Mouse (Mus musculus) mouse embryonic stem cell (cell line): ENCODE measurements around the gene Ugt3a2.

Experiments used
- in situ Hi-C, 2 experiments: fragments of 300-500 bp; cut with MboI; formaldehyde crosslinking; loops; 1 replicate in 1 of 2; 3 replicates in 1 of 2; pipeline ENCODE4 v1.14.3; 2019 to 2020; ENCODE audit warnings: low sequenced_read_pairs in 2 of 2, low pct_unique_long_range_greater_than_20kb in 1 of 2, mixed read lengths in 1 of 2; ENCODE audit not compliant: unreplicated experiment in 1 of 2

The Ugt3a2 gene

GRCm38 (mm10) chr15:9335341-9335740 is at the start of gene Ugt3a2:
Ugt3a2 (plus strand) TSS chr15:9335550.
- in situ Hi-C loops = no loop called here

- in situ Hi-C loops = no loop called here
Observed at GRCm38 (mm10) chr15:9289660-9290059, 45.7 kb upstream of the Ugt3a2 start.

DNA sequence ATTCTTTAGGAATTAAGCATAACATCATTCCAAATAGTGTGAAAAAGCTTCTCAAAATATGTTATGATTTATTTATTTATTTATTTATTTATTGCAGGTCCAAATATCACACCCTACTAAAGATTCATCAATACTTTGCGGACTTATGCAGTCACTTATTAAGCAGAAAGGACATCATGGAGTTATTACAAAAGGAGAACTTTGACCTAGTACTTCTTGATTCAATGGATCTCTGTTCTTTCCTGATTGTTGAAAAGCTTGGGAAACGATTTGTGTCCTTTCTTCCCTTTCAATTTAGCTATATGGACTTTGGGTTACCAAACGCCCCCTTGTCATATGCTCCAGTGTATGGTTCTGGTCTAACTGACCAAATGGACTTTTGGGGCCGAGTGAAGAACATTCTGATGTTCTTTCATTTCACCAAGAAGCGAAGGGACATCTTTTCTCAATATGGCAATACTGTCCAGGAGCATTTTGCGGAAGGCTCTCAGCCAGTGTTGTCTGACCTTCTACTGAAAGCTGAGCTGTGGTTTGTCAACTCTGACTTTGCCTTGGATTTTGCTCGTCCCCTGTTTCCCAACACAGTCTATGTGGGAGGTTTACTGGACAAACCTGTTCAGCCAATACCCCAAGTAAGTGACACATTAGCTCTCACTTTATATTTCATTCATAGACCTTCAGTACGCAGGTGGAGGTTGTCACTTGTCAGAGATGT is 29.2 kb upstream of the Ugt3a2 start:
- in situ Hi-C loops = no loop called here

DNA sequence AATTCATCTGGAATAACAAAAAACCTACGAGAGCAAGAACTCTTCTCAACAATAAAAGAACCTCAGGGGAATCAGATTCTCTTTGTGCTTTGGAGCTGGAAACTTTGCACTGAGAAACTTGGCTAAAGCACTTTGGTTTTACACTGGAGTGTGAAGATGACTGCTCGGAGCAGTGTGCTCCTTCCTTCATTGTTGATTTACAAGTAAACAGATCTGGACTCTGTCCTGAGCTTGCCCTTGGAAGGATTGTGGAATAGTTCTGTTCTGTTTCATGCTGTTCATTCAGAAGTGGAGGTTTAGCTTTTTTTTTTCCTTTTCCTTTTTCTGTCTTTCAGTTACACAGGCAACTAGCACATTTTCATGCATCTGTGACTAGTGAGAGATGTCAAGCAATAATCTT is 754 bp upstream of the Ugt3a2 start:
- in situ Hi-C loops = no loop called here

GRCm38 (mm10) chr15:9336616-9337015 is 1.3 kb downstream of the Ugt3a2 start:
- in situ Hi-C loops = no loop called here

- in situ Hi-C loops = no loop called here
Observed at GRCm38 (mm10) chr15:9337021-9337420, 1.7 kb downstream of the Ugt3a2 start.

DNA sequence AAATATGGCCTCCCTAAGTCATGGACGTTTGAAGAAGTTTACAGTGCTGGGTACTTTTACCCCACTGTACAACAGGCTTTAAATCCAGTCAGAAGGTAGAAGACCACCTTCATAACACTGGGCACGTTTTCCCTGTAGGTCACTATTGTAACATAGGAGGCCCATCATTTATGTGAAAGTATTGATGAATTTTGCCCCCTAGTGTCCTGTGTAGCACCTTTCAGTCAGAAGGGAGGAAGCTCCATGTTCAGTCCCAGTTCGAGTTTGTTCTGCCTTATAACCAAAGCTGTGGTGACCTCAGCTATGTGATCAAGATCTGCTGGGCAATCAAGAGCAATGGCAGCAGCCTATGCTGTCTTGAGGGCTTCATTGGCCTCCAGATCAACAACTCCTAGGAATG is 13.4 kb downstream of the Ugt3a2 start:
- in situ Hi-C loops = no loop called here

DNA sequence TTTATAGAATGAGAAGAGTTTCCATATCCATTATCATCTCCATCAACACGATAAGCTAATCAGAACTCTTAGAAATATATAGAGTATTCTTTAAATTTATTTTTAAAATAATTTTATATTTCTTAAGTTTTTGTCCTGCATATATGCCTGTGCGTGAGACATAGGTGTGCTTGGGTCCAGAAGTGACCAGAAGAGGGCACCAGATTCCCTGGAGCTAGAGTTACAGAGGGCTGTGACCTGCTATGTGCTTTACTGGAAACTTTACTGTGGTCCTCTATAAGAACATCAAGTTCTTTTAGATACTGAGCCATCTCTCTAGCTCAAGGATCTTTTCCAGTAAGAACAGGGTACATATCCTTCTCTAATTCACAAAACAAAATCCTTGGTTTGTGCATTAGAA is 27.5 kb downstream of the Ugt3a2 start:
- in situ Hi-C loops = no loop called here

DNA sequence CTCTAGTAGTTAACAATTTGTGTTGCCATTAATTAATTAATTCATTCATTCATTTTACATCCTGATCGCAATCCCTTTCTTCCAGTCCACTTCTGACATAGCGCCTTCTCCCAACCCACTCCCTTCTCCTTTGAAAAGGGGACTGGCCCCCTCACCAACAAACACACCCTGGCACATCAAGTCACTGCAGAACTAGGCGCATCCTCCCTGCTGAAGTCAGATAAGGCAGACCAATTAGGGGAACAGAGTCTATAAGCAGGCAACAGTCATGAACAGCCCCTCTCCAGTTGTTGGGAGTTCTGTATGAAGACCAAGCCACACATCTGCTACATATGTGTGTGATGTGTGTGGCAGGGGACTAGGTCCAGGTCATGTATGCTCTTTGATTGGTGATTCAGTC is 33.4 kb downstream of the Ugt3a2 start:
- in situ Hi-C loops = no loop called here

- in situ Hi-C loops = no loop called here
Observed at GRCm38 (mm10) chr15:9376281-9376680, 40.9 kb downstream of the Ugt3a2 start.

DNA sequence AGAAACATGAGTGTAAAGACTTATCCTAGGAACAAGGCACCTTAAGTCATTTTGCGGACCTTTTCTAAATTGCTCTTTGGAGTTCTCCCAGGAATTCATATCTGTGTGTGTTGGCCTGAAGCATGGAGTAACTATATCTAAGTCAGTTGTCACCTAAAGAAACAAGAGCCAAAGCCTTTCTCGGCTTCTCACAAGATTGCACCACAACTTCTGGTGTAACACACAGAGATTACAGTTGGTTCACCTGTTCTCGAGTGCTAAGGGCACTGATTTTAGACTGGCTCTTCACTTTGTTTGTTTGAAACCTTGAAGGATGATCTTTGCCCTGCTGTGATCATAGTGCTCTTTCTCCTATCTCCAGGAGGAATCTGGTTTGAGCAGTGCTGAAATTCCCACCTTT is 74.1 kb downstream of the Ugt3a2 start:
- in situ Hi-C loops = no loop called here
